Mouse (Mus musculus): ENCODE data around the gene Anapc2.

GRCm38 (mm10) chr2:25303452-25303851 is 31.2 kb downstream of the Anapc2 start:
- TF ChIP-seq CTCF (IDR thresholded peaks at IDR 0.05; ENCODE audit: borderline replicate concordance, insufficient read depth, low read depth, low read length): no peak
- TF ChIP-seq POLR2A (IDR thresholded peaks at IDR 0.05; ENCODE audit: borderline replicate concordance, insufficient read depth, low read length): no peak

Data from cerebellum, adult 2 months (tissue).